In the genomic region with DNA sequence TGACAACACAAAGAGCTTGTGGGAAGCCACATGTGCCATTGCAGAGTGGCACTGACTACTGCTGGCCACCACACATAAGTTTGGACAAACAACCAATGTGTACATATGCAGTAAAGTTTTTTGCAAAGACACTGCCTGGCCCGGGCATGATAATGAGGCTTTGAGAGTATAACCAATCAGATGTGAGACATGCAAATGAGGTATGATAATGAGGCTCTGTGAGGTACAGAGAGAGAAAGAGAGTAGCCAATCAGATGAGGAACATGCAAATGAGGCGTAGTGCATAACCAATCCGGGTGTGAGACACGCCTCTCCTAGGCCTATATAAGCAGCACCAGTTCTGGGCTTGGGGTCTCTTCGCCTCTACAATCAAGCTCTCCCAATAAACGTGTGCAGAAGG, we compare ENCODE assay signal across 1 mouse cellular context.
TF ChIP-seq lines count a peak whose summit lies in the region.

A gene (minus strand): TSS at position 101 of the 400 bp plus-strand sequence.

TF ChIP-seq in MEL, 35 proteins besides CTCF, POLR2A, EP300 and RAD21:
- peak; percentile 63; the same call in 1 of the 2 replicates for TF ChIP-seq TBP (IDR thresholded peaks at IDR 0.05; ENCODE audit: low read depth, low read length)
